Mouse (Mus musculus) stomach, adult 2 months (tissue): ENCODE results near the gene Tnfsf18. TPM values are rescaled to one million over a fixed set of nuclear protein-coding genes. Genes with fewer than 3 reads are reported as not detected.

Experiments
- polyA plus RNA-seq: library from polyadenylated mRNA; depleted of rRNA; stranded (reverse); fragments of >200 nt; gene quantifications from 2 replicates; pipeline ENCODE4 v1.2.3, GENCODE M21; 2012; rRNA removed

Gene Tnfsf18
- not detected in 2 replicates for polyA plus RNA-seq

DNA sequence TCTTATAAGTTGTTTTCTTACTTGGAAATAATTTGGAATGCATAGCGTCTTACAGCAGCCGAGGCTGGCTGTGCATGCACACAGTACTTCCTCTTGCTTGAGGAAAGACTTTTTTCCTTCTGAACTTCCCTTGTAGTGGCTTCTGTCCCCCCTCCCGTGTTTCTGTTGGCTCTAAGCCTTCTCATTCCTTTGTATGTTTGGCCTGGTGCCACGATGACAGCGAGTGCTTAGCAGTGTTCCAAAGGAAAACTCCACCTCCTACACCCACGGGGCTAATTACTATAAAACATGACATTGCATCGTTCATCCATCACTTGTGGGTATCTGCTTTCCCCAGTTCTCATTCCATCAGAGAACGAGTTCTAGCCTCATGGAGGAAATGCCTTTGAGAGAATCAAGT is at the start of gene Tnfsf18:
Gene Tnfsf18 (plus strand): TSS at position 313 of the 400 bp plus-strand sequence.

Other genes with a start within 250 kb of the Tnfsf18 start
- gene Prdx6, start 243.4 kb upstream of the Tnfsf18 start, polyA plus RNA-seq = 19.3 and 25.6 TPM in 2 replicates
- not detected in 2 replicates for gene Tnfsf4, start 99.2 kb upstream of the Tnfsf18 start, polyA plus RNA-seq